Mouse (Mus musculus): ENCODE results near the gene Rptn.

DNA sequence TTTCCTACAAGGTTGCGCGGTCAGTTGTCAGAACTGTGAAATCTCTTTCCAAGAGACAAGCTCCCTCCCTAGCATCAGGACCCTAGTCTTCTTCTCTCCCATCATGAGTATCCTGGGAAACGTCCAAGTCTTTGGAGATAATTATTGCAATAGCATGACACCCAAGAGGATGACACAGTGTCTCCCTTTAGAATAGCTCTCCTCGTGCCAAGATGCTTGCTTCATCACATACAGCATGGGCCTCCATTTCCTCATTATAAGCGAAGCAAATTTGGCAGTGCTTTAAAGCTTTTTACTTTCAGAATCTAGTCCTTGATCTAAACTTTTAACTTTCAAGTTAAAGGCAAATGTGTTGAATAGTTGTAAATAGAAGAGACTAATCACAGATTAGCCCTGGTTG, 17.9 kb upstream of the Rptn start:
- TF ChIP-seq CTCF (IDR thresholded peaks at IDR 0.05; ENCODE audit: low read depth) (no peak), EP300 (IDR thresholded peaks at IDR 0.05; ENCODE audit: low read depth) (no peak)
